Comparison of ENCODE assay signal across 9 mouse cellular contexts in the genomic region with DNA sequence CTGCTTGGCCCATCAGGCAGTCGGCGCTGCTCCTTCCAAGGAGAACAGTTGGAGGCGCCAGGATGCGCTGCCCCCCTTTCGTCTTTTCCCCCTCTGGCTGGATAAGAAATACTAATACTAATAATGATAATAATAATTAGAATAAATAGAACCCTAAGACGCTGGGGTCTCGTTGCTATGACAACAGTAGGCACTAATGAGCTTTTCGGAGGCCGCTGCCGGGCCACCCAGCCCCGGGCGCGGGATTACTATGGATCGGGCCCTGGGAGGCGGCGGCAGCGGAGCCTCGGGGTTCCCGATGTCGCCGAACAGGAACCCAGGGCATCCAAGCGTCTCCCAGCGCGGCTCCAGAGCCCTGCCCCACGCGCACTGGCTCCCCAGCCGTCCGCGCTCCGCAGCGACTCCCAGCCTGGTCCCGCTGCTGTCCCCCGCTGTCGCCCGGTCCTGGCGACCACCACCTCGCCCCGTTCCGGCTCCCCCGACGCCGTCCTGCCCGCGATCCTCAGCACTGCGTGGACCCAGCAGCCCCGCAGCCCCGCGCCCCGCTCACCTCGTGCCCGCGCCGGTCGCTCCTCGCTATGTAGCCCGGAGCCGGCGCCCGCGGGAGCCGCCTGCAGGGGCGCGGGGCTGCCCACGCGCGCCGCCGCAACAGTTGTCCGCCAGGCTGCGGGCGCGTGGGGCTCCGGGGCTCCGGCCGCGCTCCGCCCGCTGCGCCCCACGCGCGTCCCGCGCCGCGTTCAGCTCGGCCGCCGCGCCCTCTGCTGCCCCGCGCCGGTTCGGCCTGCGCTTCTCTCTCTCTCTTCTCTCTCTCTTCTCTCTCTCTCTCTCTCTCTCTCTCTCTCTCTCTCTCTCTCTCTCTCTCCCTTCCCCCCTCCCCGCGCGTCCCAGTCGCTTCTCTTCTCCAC. TPM values are rescaled to one million over a fixed set of nuclear protein-coding genes. Genes with fewer than 3 reads are reported as not detected.
DNase-seq lines count a peak whose midpoint lies in the region; ATAC-seq lines count a peak whose summit lies in the region.
"Had no signal": no experiment of that assay in that cellular context is flagged by ENCODE, and none has a peak within 500 bp of the region (broad histone marks: within the 10 kb centered on the region; RNA-seq: fewer than 3 reads in every experiment).

No protein-coding gene starts in this region.

- H3K36me3 ChIP-seq in kidney, embryonic 16.5 days (ENCODE audit: insufficient read depth, low read length), result no peaks in the 10 kb centered on the region
- H3K36me3 ChIP-seq in neural tube, embryonic 11.5 days (ENCODE audit: control insufficient read depth, insufficient read depth, low read length), result no peaks in the 10 kb centered on the region

- H3K27me3 ChIP-seq in kidney, embryonic 16.5 days (ENCODE audit: insufficient read depth, low read length), result peaks cover 46% of the 10 kb centered on the region
- H3K27me3 ChIP-seq in neural tube, embryonic 11.5 days (ENCODE audit: control insufficient read depth, insufficient read depth, low read length), result peaks cover 33% of the 10 kb centered on the region

- DNase-seq in cerebellum, postnatal 10 days, result peak; percentile 64 to 66
- DNase-seq in right cerebral cortex, postnatal 14 days, result peak; percentile 36
- no peak for DNase-seq in right cerebral cortex, adult 18-20 months
- DNase-seq in neural tube, embryonic 11.5 days (ENCODE audit: low spot score), result peak; percentile 35
- no peak for DNase-seq in gastrocnemius, adult 18-20 months (ENCODE audit: low spot score)
- DNase-seq in adipocyte (ENCODE audit: low spot score), result no peak

- ATAC-seq in cerebellum, adult (ENCODE audit: insufficient number of reproducible peaks, low FRiP score, low TSS enrichment), result no peak
- no peak for ATAC-seq in kidney, embryonic 16.5 days (ENCODE audit: low FRiP score, low TSS enrichment)
- no peak for ATAC-seq in neural tube, embryonic 11.5 days (ENCODE audit: insufficient read depth, low FRiP score, low TSS enrichment)

- 2% methylated on average over 88 of the region's 99 CpGs for WGBS in kidney, embryonic 16.5 days
- WGBS in neural tube, embryonic 11.5 days, result 2% methylated on average over 72 of the region's 99 CpGs

- peak overlapping the region; percentile 97 for H3K4me2 ChIP-seq in kidney, embryonic 16.5 days (replicated peaks; ENCODE audit: low read depth, low read length)
- peak overlapping the region; percentile 60 for H3K4me2 ChIP-seq in neural tube, embryonic 11.5 days (ENCODE audit: low read depth)

- peaks cover 36% of the 10 kb centered on the region for H3K4me1 ChIP-seq in kidney, embryonic 16.5 days (ENCODE audit: insufficient read depth, low read length)
- H3K4me1 ChIP-seq in neural tube, embryonic 11.5 days (ENCODE audit: control insufficient read depth, insufficient read depth, low read length), result peaks cover 13% of the 10 kb centered on the region

- no peaks in the 10 kb centered on the region for H3K9me3 ChIP-seq in kidney, embryonic 16.5 days (ENCODE audit: low read length)
- no peaks in the 10 kb centered on the region for H3K9me3 ChIP-seq in neural tube, embryonic 11.5 days (ENCODE audit: control insufficient read depth, low read length)

- H3K9ac ChIP-seq in kidney, embryonic 16.5 days (replicated peaks; ENCODE audit: low read length), result peak overlapping the region; percentile 79
- peak overlapping the region; percentile 53 for H3K9ac ChIP-seq in neural tube, embryonic 11.5 days (ENCODE audit: low read length)

- peak overlapping the region; percentile 56 for H3K4me3 ChIP-seq in kidney, embryonic 16.5 days (ENCODE audit: low read length)
- peak overlapping the region; percentile 43 for H3K4me3 ChIP-seq in neural tube, embryonic 11.5 days (ENCODE audit: low read depth, low read length)

- no peak overlapping the region for H3K27ac ChIP-seq in kidney, embryonic 16.5 days (ENCODE audit: low read length)
- no peak overlapping the region for H3K27ac ChIP-seq in neural tube, embryonic 11.5 days (ENCODE audit: low read depth, low read length)

RNA-seq across cellular contexts. Expression of a gene that starts 0.8 kb away (rescaled TPM):
- 1.9 and 2.0 TPM in 2 replicates for polyA plus RNA-seq in kidney, embryonic 16.5 days (2015; fragmentation: Nextera tagmentation; extraction: Ambion mirVana)
- 5.3 and 7.3 TPM in 2 replicates for polyA plus RNA-seq in neural tube, embryonic 11.5 days (2014; fragmentation: Nextera tagmentation; extraction: Ambion mirVana)
- under 1 TPM; 0.38 to 0.57 TPM for total RNA-seq in gastrocnemius, adult 18-20 months (2021)
- polyA plus RNA-seq: C2C12 had no signal

Comparison
In these comparisons a context has a peak if more than half of its experiments do, and no peak if none do; other contexts are left out.
1. DNase-seq: peak in cerebellum, postnatal 10 days (2 of 2), right cerebral cortex, postnatal 14 days (single experiment) and neural tube, embryonic 11.5 days (single experiment); none in right cerebral cortex, adult 18-20 months (single experiment), gastrocnemius, adult 18-20 months (single experiment) and adipocyte (single experiment).